Mouse (Mus musculus) ES-E14 (cell line): Measurements from ENCODE around the gene Ahdc1.

Experiments
- HCFC1 ChIP-seq: IDR thresholded peaks from 2 replicates; pipeline ENCODE4 v1.6.1; 2012; ENCODE audit warnings: low read length, inconsistent platforms, borderline replicate concordance; ENCODE audit not compliant: insufficient read depth
- ZC3H11A ChIP-seq: IDR thresholded peaks from 2 replicates; pipeline ENCODE4 v1.6.1; 2012; ENCODE audit warnings: low read depth, mild to moderate bottlenecking, inconsistent platforms, low read length, borderline replicate concordance

- TF ChIP-seq HCFC1 (no peak), ZC3H11A (no peak)
Observed at GRCm38 (mm10) chr4:133065894-133066386, 54.9 kb downstream of the Ahdc1 start.
